Mouse (Mus musculus) gastrocnemius, adult 2 months (tissue): ENCODE data around the gene Rpn1. TPM values are rescaled to one million over a fixed set of nuclear protein-coding genes. Genes with fewer than 3 reads are reported as not detected.

Source experiments
- DNase-seq: peaks from one replicate; pipeline ENCODE4 v3.0.0; 2022
- H3K27ac ChIP-seq: fragments of 200-600 bp; 2 replicates; pipeline ENCODE4 v1.8.1; 2022; ENCODE audit warnings: mild to moderate bottlenecking
- H3K4me3 ChIP-seq: fragments of 200-600 bp; 2 replicates; pipeline ENCODE4 v1.8.1; 2022; ENCODE audit warnings: mild to moderate bottlenecking, moderate library complexity
- CTCF ChIP-seq: fragments of 200-600 bp; IDR thresholded peaks from 2 replicates; pipeline ENCODE4 v1.8.1; 2022; ENCODE audit warnings: antibody characterized with exemption, mild to moderate bottlenecking, moderate library complexity
- intact Hi-C: fragments of 180-260 bp; cut with DNase I; formaldehyde crosslinking; loops from one replicate; pipeline ENCODE4 v1.15.1; 2025
- total RNA-seq, 2 experiments: library from RNA; stranded (reverse); gene quantifications; 2 replicates each; pipeline ENCODE4 v1.2.3; 2021

The Rpn1 gene
- total RNA-seq, 2 experiments from 2014 or later = 75.9 to 83.2 TPM

GRCm38 (mm10) chr6:88053228-88054080, 30.8 kb upstream of the Rpn1 start:
- intact Hi-C loops = no loop called here
- no peak for TF ChIP-seq CTCF
- Histone ChIP-seq H3K4me3 (no peak overlapping the region), H3K27ac (peak overlapping the region; percentile 28; the same call in 1 of the 2 replicates)
- no peak for DNase-seq

DNA sequence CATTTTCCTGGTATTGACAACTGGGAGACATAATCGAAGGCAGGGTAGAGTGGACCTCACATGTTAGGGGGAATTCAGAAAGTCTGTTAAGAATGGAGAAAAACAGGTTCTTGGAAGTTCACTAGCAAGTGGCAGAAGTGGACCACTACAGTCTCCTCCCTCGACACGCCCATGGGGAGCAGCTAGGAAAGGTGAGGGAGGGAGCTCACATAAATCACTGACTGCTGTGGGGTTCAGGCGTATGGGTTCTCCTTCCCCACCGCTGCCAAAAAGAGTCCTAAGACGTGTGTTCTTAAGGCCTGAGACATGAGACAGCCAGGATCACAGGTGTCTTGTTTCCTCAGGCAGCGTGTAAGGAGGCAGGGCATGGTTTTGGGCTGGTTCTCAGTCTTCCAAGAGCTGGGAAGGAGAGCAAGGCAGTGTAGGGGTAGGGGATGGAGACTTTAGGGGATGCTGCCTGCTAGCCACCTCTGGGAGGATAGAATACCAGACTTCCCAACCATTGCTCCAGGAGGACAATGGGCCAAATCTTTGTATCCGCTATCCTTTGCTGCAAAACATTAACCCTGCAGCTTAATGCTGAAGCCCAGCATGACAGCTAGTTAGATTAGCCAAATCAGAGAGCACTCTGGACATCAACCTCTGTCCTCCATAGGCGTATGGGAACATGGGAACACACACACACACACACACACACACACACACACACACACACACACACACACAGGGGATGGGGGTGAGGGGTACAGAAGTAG, 30.0 kb upstream of the Rpn1 start:
- no peak for TF ChIP-seq CTCF
- Histone ChIP-seq H3K27ac (peak overlapping the region; percentile 28; the same call in 1 of the 2 replicates), H3K4me3 (no peak overlapping the region)
- intact Hi-C loops = no loop called here
- DNase-seq = no peak

DNA sequence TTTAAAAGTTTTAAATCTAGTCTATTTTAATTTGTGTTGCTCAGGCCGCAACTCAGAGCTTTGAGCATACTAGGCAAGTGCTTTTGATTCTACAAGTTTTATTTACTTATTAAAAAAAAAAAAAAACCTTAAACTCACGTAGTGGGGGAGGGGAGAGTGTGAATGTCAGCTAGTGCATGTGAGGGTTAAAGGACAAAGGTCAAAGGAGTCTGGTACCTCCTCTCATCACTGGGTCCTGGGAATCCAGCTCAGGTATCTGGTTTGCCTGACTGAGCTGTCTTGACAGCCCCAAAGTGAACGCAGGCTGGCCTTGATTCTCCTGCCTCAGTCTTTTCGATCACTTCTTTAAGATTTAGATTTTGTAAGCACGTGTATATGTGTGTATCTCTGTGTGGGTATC, 28.6 kb upstream of the Rpn1 start:
- H3K27ac ChIP-seq = no peak overlapping the region
- intact Hi-C loops = no loop called here
- DNase-seq = no peak
- no peak overlapping the region for H3K4me3 ChIP-seq
- TF ChIP-seq CTCF = no peak

GRCm38 (mm10) chr6:88056866-88057265, 27.4 kb upstream of the Rpn1 start:
- Histone ChIP-seq H3K4me3 (no peak overlapping the region), H3K27ac (no peak overlapping the region)
- no peak for DNase-seq
- no peak for TF ChIP-seq CTCF
- intact Hi-C loops = no loop called here

- no peak for TF ChIP-seq CTCF
- no peak for DNase-seq
- Histone ChIP-seq H3K27ac (no peak overlapping the region), H3K4me3 (no peak overlapping the region)
- intact Hi-C loops = no loop called here
Measured at GRCm38 (mm10) chr6:88059903-88060302, 24.4 kb upstream of the Rpn1 start.

DNA sequence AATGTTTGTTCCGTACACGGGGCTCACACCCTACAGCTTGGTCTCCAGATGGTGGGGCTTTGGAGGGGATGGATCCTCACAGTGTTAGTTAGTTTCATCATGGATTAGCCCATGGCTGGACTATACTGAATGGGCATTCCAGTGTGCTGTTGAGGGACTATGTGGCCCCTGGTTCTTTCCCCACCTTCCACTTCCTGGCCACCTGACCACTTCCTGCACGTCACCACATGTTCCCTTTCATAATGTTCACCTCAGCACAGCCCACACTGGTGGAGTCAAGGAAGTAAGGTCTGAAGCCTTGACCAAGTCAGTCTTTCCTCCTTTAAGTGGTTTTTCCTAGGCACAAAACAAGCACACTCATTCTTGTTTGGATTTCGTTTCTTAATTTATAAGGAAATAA, 23.7 kb upstream of the Rpn1 start:
- Histone ChIP-seq H3K27ac (peak overlapping the region; percentile 91), H3K4me3 (no peak overlapping the region)
- intact Hi-C loops = no loop called here
- TF ChIP-seq CTCF = no peak
- no peak for DNase-seq

- TF ChIP-seq CTCF = no peak
- DNase-seq = no peak
- Histone ChIP-seq H3K27ac (peak overlapping the region; percentile 91), H3K4me3 (no peak overlapping the region)
- intact Hi-C loops = no loop called here
Measured at GRCm38 (mm10) chr6:88061406-88061805, 22.9 kb upstream of the Rpn1 start.

GRCm38 (mm10) chr6:88062398-88062797, 21.9 kb upstream of the Rpn1 start:
- peak overlapping the region; percentile 91 for H3K27ac ChIP-seq
- H3K4me3 ChIP-seq = no peak overlapping the region
- DNase-seq = peak; percentile 78
- intact Hi-C loops = no loop called here
- TF ChIP-seq CTCF = no peak

DNA sequence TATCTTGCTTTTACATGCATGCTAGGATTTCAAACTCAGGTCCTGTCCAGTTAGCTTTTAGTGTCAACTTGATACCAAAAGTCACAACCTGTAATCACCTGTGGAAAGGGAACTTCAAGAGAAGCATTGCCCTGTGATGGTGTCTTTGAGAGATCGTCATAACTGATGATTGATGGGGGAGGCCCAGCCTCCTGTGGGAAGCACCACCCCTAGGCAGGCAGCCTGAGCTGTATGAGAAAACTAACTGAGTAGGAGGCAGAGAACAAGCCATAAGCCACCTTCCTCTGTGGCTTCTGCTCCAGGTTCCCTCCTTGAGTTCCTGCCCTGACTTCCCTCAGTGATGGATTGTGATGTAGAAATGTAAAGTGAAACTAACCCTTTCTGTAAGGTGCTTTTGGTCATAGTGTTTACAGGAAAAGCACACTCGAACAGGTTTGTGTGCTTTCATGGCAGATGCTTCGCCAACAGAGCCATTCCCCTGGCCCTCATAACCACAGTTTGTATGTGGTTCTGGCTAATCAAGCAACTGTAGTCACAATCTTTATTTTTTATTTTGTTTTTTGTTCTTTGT, 20.1 kb upstream of the Rpn1 start:
- TF ChIP-seq CTCF = no peak
- intact Hi-C loops = no loop called here
- DNase-seq = no peak
- H3K27ac ChIP-seq = peak overlapping the region; percentile 91
- no peak overlapping the region for H3K4me3 ChIP-seq

DNA sequence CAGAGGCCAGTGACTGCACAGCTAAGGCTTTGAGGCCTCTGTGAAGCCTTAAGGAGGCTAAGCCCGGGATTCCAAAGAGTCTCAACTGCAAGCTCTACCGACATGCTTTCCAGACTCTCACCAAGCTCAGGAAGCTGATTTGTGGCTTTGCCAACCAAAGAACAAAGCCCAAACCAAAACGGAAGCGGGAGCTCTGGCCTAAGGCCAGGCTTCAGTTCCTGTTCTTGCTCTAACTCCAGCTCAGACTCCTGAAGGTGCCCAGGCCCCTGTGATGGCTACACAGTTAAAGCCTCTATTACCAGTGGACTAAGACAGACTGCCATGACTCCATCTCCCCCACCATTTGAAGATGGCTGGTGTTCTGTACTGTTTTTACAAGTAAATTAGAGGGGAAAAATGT, 19.2 kb upstream of the Rpn1 start:
- peak overlapping the region; percentile 91 for H3K27ac ChIP-seq

DNA sequence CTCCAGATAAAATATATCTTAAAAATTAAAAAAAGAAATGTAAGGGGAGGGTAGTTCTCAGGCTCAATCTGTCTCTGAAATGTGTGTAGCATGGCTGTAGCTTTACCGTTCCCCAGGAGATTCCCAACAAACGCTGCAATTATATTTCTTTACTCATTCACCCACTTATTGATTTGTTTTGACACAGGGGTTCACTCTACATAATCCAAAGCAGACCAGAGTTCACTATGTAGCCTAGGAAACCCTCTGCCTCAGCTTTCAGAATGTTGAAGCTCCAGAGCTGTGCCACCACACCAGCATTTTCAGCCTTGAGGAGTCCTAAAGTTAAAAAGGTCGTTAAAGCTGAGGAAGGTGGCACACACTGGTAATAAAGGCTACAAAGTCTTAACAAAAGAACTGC, 18.3 kb upstream of the Rpn1 start:
- intact Hi-C loops = no loop called here
- no peak for DNase-seq

More for the DNA sequence above, 19.2 kb upstream of the Rpn1 start:
- intact Hi-C loops = no loop called here
- peak; percentile 67 for DNase-seq
- no peak overlapping the region; the same call in 1 of the 2 replicates for H3K4me3 ChIP-seq
- TF ChIP-seq CTCF = no peak

GRCm38 (mm10) chr6:88067722-88068121, 16.6 kb upstream of the Rpn1 start:
- H3K4me3 ChIP-seq = no peak overlapping the region
- no peak for DNase-seq
- no peak overlapping the region for H3K27ac ChIP-seq
- TF ChIP-seq CTCF = no peak
- intact Hi-C loops = no loop called here

More for the DNA sequence above, 18.3 kb upstream of the Rpn1 start:
- no peak for TF ChIP-seq CTCF
- Histone ChIP-seq H3K4me3 (no peak overlapping the region), H3K27ac (peak overlapping the region; percentile 91)

GRCm38 (mm10) chr6:88068739-88069138, 15.5 kb upstream of the Rpn1 start:
- no peak for TF ChIP-seq CTCF
- Histone ChIP-seq H3K27ac (peak overlapping the region; percentile 71; the same call in 1 of the 2 replicates), H3K4me3 (no peak overlapping the region)
- intact Hi-C loops = no loop called here
- no peak for DNase-seq
